Mouse (Mus musculus): Measurements from ENCODE around the gene Baz2a. TPM values are rescaled to one million over a fixed set of nuclear protein-coding genes. Genes with fewer than 3 reads are reported as not detected.
"Not testable (repeated sequence)": the region's sequence is repeated elsewhere in the genome, so short reads cannot be mapped to it uniquely, and the experiment has no call there.

Baz2a gene
- polyA plus RNA-seq, 1 experiment from 2014 or later, result 10.6 TPM

DNA sequence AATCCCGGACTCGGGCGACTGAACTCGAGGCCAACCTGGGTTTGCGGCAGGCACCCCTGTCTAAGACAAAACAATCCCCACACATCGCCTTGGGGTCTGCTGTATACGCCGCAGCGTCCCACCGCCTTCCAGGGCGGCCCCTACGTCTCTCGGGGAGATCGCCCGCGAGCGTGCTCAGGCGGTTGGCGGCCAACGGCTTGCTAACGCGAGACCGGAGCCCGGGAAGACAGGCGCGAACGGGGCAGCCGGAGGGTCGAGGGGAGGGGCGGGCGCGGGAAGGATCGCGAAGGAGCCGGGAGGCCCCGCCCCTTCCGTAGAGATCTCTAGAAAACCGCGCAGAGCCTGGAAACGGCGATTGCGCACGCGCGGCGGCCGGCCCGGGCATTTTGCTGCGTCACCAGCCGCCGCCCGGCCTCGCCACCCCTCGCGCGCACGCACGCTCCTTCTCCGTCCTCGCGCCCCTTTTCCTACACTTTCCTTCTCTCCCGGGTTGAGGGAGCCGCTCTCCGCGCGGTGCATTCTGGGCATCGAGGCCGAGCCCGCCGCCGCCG, 32.7 kb upstream of the Baz2a start, which contains the start of gene Ptges3:
Gene Ptges3, plus strand, starts transcription at position 354 of the 551 bp plus-strand sequence.
- peak within 1 kb of the TSS; percentile 99 for H3K27ac ChIP-seq
- H3K9me3 ChIP-seq, result no peaks in the 10 kb centered on the region
- H3K4me2 ChIP-seq, result peak within 1 kb of the TSS; percentile 67
- peak; percentile 94 for ATAC-seq (ENCODE audit: borderline replicate concordance, extremely low read depth, low FRiP score, low TSS enrichment)
- H3K4me1 ChIP-seq, result peaks cover 25% of the 10 kb centered on the region
- peak within 1 kb of the TSS; percentile 86 for H3K9ac ChIP-seq
- H3K4me3 ChIP-seq, result peak within 1 kb of the TSS; percentile 94
- H3K27me3 ChIP-seq, result no peaks in the 10 kb centered on the region
- under 1% methylated on average over 72 of the region's 72 CpGs for WGBS
- peaks cover 8% of the 10 kb centered on the region for H3K36me3 ChIP-seq

DNA sequence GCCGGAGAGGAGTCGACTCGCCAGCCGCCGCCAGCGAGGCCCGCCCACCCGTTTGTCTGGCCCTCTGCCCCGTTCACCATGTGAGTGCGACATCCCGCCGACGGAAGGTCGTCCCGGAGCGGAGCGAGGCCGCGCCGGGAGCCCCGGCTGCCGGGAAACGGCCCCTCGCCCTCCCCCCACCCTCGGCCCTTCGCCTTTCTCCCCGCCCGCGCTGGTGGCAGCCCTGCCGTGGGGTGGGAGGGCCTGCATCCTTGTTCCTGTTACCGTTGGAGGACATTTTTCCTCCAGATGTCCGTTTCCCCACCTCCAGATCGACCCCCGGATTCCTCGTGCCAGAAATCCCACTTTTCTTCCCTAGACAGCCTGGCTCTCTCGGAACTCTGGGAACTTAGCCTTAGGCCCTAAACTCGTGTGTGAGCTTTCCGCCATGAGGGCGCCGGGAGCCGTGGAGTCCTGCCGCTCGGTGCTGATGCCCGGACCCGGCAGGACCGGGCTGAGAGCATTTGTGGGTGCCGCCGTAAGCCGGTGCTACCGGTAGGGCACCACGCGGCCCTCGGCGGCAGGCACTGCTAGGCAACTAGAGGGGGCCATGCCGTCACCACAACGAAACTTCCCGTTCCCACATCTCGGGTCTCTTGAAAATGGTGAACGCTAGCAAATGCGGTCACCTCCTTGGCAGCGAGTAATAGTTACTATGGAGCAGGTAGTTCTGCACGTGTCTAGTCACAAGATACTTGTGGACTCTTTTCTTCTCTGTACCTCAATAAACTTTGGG, 32.0 kb upstream of the Baz2a start:
- Histone ChIP-seq H3K36me3 (peaks cover 13% of the 10 kb centered on the region), H3K27me3 (no peaks in the 10 kb centered on the region), H3K4me2 (peak overlapping the region; percentile 67), H3K4me1 (peaks cover 25% of the 10 kb centered on the region), H3K27ac (peak overlapping the region; percentile 99), H3K9me3 (no peaks in the 10 kb centered on the region), H3K9ac (peak overlapping the region; percentile 86), H3K4me3 (peak overlapping the region; percentile 94)
- under 1% methylated on average over 62 of the region's 62 CpGs for WGBS
- peak; percentile 71 for ATAC-seq (ENCODE audit: borderline replicate concordance, extremely low read depth, low FRiP score, low TSS enrichment)

DNA sequence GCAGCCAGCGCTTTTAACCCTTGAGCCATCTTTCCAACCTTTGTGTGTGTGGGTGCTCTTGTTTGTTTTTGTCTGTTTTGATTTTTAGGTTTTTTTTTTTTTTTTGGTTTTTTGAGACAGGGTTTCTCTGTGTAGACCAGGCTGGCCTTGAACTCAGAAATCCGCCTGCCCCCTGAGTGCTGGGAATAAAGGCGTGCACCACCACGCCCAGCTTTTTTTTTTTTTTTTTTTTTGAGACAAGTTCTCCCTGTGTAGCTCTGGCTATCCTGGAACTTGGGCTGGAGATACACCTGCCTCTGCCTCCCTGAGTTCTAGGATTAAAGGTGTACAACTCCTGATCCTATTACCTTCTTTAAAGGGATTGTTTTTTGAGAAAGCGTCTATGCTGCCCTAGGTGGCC, 30.3 kb upstream of the Baz2a start:
- no peak for ATAC-seq (ENCODE audit: borderline replicate concordance, extremely low read depth, low FRiP score, low TSS enrichment)
- H3K27me3 ChIP-seq, result no peaks in the 10 kb centered on the region
- peak overlapping the region; percentile 86; the same call in 1 of the 2 replicates for H3K9ac ChIP-seq
- peaks cover 22% of the 10 kb centered on the region for H3K36me3 ChIP-seq
- no peaks in the 10 kb centered on the region for H3K9me3 ChIP-seq
- peaks cover 25% of the 10 kb centered on the region for H3K4me1 ChIP-seq
- H3K4me3 ChIP-seq, result peak overlapping the region; percentile 94
- 78% methylated on average over 5 of the region's 5 CpGs for WGBS
- no peak overlapping the region for H3K27ac ChIP-seq
- H3K4me2 ChIP-seq, result peak overlapping the region; percentile 67

DNA sequence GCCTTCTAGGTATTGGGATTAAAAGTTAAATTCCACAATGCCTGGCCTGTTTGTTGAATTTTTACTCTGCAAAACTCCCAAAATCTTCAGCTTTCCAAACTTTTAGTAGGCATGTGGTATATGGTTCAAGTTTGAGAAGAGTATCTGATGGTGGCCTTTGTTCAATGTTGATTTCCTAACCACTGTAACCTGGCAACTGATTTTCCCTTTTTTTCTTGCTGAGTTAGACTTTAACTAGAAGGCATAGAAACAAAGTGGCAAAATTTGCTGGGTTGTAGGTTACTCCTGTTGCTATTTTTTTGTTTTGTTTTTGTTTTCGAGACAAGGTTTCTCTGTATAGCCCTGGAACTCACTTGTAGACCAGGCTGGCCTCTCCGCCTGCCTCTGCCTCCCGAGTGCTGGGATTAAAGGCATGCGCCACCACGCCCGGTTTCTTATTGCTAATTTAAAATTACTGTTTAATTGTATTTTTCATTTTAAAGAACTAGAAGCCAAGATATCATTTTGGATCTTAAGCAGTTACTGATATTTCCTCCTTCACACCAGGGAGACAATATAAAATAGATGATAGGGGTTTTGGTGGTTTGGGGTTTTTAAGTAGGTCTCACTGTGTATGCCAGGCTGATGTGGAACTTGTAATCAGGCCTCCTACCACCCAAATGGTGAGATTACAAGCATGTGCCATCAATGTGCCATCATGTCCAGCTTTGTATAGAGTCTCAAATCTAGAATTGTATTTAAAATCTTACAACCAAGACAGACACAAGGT, 29.0 kb upstream of the Baz2a start:
- Histone ChIP-seq H3K27me3 (no peaks in the 10 kb centered on the region), H3K36me3 (peaks cover 22% of the 10 kb centered on the region), H3K4me1 (peaks cover 25% of the 10 kb centered on the region), H3K4me3 (no peak overlapping the region), H3K27ac (no peak overlapping the region), H3K9ac (no peak overlapping the region), H3K9me3 (no peaks in the 10 kb centered on the region), H3K4me2 (no peak overlapping the region)
- no peak for ATAC-seq (ENCODE audit: borderline replicate concordance, extremely low read depth, low FRiP score, low TSS enrichment)
- 91% methylated on average over 6 of the region's 6 CpGs for WGBS

DNA sequence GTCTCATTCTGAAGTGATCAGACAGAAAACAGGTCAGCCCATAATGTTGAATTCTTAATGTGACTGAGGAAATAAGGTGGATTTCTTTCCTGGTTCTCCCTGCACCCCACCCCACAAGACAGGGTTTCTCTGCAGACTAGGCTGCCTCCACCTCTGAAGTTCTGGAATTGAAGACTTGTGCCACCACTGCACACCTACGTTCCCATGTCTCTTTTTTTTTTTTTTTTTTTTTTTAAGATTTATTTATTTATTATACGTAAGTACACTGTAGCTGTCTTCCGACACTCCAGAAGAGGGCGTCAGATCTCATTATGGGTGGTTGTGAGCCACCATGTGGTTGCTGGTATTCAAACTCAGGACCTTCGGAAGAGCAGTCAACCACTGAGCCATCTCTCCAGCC, 25.3 kb upstream of the Baz2a start:
- no peak overlapping the region for H3K4me2 ChIP-seq
- H3K9me3 ChIP-seq, result no peaks in the 10 kb centered on the region
- no peaks in the 10 kb centered on the region for H3K27me3 ChIP-seq
- no peak overlapping the region for H3K9ac ChIP-seq
- 79% methylated on average over 5 of the region's 5 CpGs for WGBS
- H3K36me3 ChIP-seq, result peaks cover 47% of the 10 kb centered on the region
- peaks cover 13% of the 10 kb centered on the region for H3K4me1 ChIP-seq
- no peak overlapping the region for H3K4me3 ChIP-seq
- H3K27ac ChIP-seq, result no peak overlapping the region
- ATAC-seq (ENCODE audit: borderline replicate concordance, extremely low read depth, low FRiP score, low TSS enrichment), result no peak

DNA sequence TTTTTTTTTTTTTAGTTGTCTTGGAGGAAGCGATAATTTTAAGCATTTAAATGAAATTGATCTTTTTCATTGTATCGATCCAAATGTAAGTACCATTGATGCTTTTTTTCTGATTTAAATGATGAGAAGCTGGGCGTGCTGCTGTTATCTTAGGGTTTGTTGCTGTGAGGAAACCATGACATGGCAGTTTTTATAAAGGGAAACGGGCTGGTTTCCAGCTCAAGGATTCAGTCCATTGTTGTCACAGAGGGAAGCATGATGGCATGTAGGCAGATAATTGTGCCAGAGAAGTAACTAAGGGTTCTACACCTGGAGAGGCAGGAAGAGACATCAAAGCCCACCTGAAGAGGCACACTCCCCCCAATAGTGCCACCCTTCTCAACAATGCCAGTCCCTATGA, 22.2 kb upstream of the Baz2a start:
- no peak overlapping the region for H3K4me3 ChIP-seq
- H3K27ac ChIP-seq, result no peak overlapping the region
- WGBS, result 88% methylated on average over 4 of the region's 4 CpGs
- H3K27me3 ChIP-seq, result no peaks in the 10 kb centered on the region
- no peak for ATAC-seq (ENCODE audit: borderline replicate concordance, extremely low read depth, low FRiP score, low TSS enrichment)
- H3K4me2 ChIP-seq, result no peak overlapping the region
- H3K9ac ChIP-seq, result no peak overlapping the region
- H3K9me3 ChIP-seq, result no peaks in the 10 kb centered on the region
- H3K36me3 ChIP-seq, result peaks cover 64% of the 10 kb centered on the region
- H3K4me1 ChIP-seq, result no peaks in the 10 kb centered on the region

DNA sequence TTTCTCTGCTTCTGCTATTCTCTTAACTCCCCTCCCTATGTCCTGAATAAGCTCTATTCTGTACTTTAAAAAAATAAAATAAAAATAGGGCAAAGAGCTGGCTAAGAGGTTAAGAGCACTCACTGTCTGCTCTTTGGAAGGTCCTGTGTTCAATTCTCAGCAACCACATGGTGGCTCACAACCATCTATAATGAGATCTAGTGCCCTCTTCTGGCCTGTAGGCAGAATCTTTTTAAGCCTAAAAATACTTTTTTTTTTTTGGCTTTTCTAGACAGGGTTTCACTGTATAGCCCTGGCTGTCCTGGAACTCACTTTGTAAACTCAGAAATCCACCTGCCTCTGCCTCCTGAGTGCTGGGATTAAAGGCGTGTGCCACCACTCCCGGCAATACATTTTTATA, 20.9 kb upstream of the Baz2a start:
- 93% methylated on average over 2 of the region's 2 CpGs for WGBS
- not testable (repeated sequence) for H3K4me1 ChIP-seq; H3K4me3 ChIP-seq; H3K9me3 ChIP-seq; ATAC-seq (ENCODE audit: borderline replicate concordance, extremely low read depth, low FRiP score, low TSS enrichment); H3K9ac ChIP-seq; H3K27ac ChIP-seq; H3K4me2 ChIP-seq; H3K27me3 ChIP-seq
- peaks cover 63% of the 10 kb centered on the region for H3K36me3 ChIP-seq

DNA sequence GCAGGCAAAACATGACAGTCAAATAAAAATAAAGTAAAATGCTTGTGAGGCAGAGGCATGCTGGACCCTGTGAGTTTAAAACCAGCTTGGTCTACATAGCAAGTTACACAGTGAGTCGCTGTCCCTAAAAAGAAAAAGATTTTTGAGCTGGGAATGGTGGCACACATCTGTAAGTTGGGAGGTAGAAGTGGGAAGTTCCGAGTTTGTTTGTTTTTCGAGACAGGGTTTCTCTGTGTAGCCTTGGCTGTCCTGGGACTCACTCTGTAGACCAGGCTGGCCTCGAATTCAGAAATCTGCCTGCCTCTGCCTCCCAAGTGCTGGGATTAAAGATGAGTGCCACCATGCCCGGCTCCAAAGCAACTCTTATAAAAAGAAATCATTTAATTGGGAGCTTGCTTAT, 13.1 kb upstream of the Baz2a start:
- H3K4me2 ChIP-seq; H3K27me3 ChIP-seq; H3K27ac ChIP-seq; H3K9me3 ChIP-seq; ATAC-seq (ENCODE audit: borderline replicate concordance, extremely low read depth, low FRiP score, low TSS enrichment); H3K4me1 ChIP-seq; H3K4me3 ChIP-seq; H3K9ac ChIP-seq: not testable (repeated sequence)
- H3K36me3 ChIP-seq, result peaks cover 34% of the 10 kb centered on the region
- WGBS, result 81% methylated on average over 5 of the region's 5 CpGs

DNA sequence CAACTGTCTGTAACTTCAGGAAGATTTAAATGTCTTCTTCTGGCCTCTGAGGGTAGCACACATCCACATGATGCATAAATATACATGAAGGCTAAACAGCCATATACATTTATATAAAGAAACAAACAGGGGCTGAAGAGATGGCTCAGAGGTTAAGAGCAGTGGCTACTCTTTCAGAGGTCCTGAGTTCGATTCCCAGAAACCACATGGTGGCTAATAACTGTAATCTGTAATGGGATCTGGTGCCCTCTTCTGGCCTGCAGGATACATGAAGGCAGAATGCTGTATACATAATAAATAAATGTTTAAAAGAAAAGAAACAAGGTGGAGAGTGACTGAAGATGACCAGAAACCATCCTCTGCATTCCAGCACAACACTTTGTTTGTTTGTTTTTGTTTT, 10.9 kb upstream of the Baz2a start:
- Histone ChIP-seq H3K9me3 (no peaks in the 10 kb centered on the region), H3K4me2 (no peak overlapping the region), H3K9ac (no peak overlapping the region), H3K27me3 (no peaks in the 10 kb centered on the region), H3K36me3 (peaks cover 24% of the 10 kb centered on the region), H3K4me3 (no peak overlapping the region), H3K27ac (no peak overlapping the region), H3K4me1 (peaks cover 18% of the 10 kb centered on the region)
- no peak for ATAC-seq (ENCODE audit: borderline replicate concordance, extremely low read depth, low FRiP score, low TSS enrichment)
- WGBS, result 72% methylated on average over 1 of the region's 1 CpGs

DNA sequence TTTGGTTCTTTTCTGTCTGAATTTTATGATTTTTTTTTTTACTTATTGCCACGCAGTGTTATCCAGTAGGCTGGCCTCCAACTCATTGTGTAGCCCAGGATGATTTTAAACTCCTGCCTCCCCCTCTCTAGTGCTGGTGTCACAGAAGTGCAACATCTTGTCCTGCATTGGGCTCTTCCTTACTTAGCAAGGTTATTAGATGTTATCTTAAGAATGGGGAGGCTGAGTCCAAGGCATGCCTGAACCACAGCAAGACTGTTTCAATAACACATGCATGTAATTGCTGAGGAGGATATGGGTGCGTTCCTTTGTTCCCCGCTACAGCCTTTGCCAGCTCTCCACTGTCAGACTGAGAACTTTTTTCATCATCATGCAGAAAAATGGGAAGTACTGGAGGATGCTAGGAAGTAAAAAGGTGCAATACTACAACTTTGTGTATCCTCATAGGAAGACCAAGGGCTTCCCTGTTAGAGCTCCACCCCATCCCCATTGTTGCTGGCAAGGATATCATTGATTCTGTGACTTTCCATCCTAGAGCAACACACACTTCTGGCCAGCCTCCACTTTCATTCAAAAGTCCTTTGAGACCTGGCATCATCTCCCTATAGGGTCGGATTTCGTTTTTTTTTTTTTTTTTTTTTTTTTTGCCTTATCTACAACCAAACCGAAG, 9.4 kb upstream of the Baz2a start:
- peak overlapping the region; percentile 66 for H3K4me2 ChIP-seq
- peak overlapping the region; percentile 76 for H3K4me3 ChIP-seq
- H3K4me1 ChIP-seq, result peaks cover 24% of the 10 kb centered on the region
- H3K27me3 ChIP-seq, result no peaks in the 10 kb centered on the region
- no peaks in the 10 kb centered on the region for H3K9me3 ChIP-seq
- peak overlapping the region; percentile 66 for H3K9ac ChIP-seq
- no peak overlapping the region; the same call in 1 of the 2 replicates for H3K27ac ChIP-seq
- H3K36me3 ChIP-seq, result peaks cover 33% of the 10 kb centered on the region
- 46% methylated on average over 6 of the region's 6 CpGs for WGBS
- ATAC-seq (ENCODE audit: borderline replicate concordance, extremely low read depth, low FRiP score, low TSS enrichment), result no peak

DNA sequence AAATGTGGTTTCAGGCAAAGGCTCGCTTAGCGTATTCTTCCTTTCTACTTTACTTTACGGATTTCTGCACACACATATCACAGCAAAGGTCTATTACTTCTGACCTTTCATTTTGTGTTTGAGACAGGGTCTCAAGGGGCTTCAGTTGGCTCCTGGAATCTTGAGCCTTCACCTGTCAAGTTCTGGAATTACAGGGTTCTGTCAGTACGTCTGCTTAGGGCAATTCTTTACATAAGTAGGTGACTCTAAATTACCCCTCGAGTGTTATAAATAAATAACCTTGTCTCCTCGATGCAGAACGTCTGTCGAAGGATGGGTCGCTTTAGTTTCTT, 8.9 kb upstream of the Baz2a start:
- ATAC-seq (ENCODE audit: borderline replicate concordance, extremely low read depth, low FRiP score, low TSS enrichment), result no peak
- peaks cover 33% of the 10 kb centered on the region for H3K36me3 ChIP-seq
- 7% methylated on average over 9 of the region's 9 CpGs for WGBS

More for the DNA sequence above, 8.9 kb upstream of the Baz2a start:
- no peaks in the 10 kb centered on the region for H3K9me3 ChIP-seq
- no peaks in the 10 kb centered on the region for H3K27me3 ChIP-seq
- H3K4me1 ChIP-seq, result peaks cover 24% of the 10 kb centered on the region
- H3K27ac ChIP-seq, result peak overlapping the region; percentile 11; the same call in 1 of the 2 replicates
- H3K4me3 ChIP-seq, result peak overlapping the region; percentile 76
- H3K4me2 ChIP-seq, result peak overlapping the region; percentile 66
- peak overlapping the region; percentile 66 for H3K9ac ChIP-seq

Measured in lung, embryonic 15.5 days (tissue).